Mouse (Mus musculus): ENCODE measurements around the gene Atp13a4.
A peak's percentile ranks its signal among the peaks of the same experiment; 100 is the strongest.

The Atp13a4 gene

GRCm38 (mm10) chr16:29544829-29545228 lies at the start of gene Atp13a4:
Gene Atp13a4 (minus strand): TSS chr16:29544864.
- DNase-seq, result no peak

- no peak for DNase-seq
These were observed 47.5 kb upstream of the Atp13a4 start for GRCm38 (mm10) chr16:29592171-29592570.

GRCm38 (mm10) chr16:29579787-29580176 lies 35.1 kb upstream of the Atp13a4 start:
- DNase-seq, result peak; percentile 16

GRCm38 (mm10) chr16:29579167-29579786 lies 34.6 kb upstream of the Atp13a4 start, which contains the start of gene Opa1:
Gene Opa1 (plus strand): TSS chr16:29579334.
- peak; percentile 98 for DNase-seq

- no peak for DNase-seq
These were observed 31.0 kb upstream of the Atp13a4 start for GRCm38 (mm10) chr16:29575620-29576019.

GRCm38 (mm10) chr16:29574013-29574412 lies 29.3 kb upstream of the Atp13a4 start:
- DNase-seq, result no peak

- peak; percentile 19 for DNase-seq
These were observed 16.2 kb upstream of the Atp13a4 start for GRCm38 (mm10) chr16:29560869-29561268.

- DNase-seq, result no peak
These were observed 15.8 kb upstream of the Atp13a4 start for GRCm38 (mm10) chr16:29560454-29560853.

GRCm38 (mm10) chr16:29559667-29560066 lies 15.0 kb upstream of the Atp13a4 start:
- DNase-seq, result no peak

- DNase-seq, result no peak
These were observed 3.4 kb downstream of the Atp13a4 start for GRCm38 (mm10) chr16:29541261-29541683.

- DNase-seq, result no peak
These were observed 4.8 kb downstream of the Atp13a4 start for GRCm38 (mm10) chr16:29539906-29540305.

GRCm38 (mm10) chr16:29536411-29537204 lies 8.1 kb downstream of the Atp13a4 start:
- DNase-seq, result no peak

- DNase-seq, result no peak
These were observed 8.8 kb downstream of the Atp13a4 start for GRCm38 (mm10) chr16:29535866-29536265.

GRCm38 (mm10) chr16:29533641-29534040 lies 11.0 kb downstream of the Atp13a4 start:
- no peak for DNase-seq

GRCm38 (mm10) chr16:29527085-29527484 lies 17.6 kb downstream of the Atp13a4 start:
- DNase-seq, result no peak

- DNase-seq, result no peak
These were observed 18.1 kb downstream of the Atp13a4 start for GRCm38 (mm10) chr16:29526585-29526984.

- DNase-seq, result no peak
These were observed 32.2 kb downstream of the Atp13a4 start for GRCm38 (mm10) chr16:29512495-29512894.

GRCm38 (mm10) chr16:29510743-29511142 lies 33.9 kb downstream of the Atp13a4 start:
- DNase-seq, result no peak

GRCm38 (mm10) chr16:29509881-29510280 lies 34.8 kb downstream of the Atp13a4 start:
- no peak for DNase-seq

GRCm38 (mm10) chr16:29504671-29505070 lies 40.0 kb downstream of the Atp13a4 start:
- DNase-seq, result no peak

GRCm38 (mm10) chr16:29504198-29504597 lies 40.5 kb downstream of the Atp13a4 start:
- DNase-seq, result no peak

- DNase-seq, result no peak
These were observed 53.6 kb downstream of the Atp13a4 start for GRCm38 (mm10) chr16:29491031-29491430.

- DNase-seq, result no peak
These were observed 63.2 kb downstream of the Atp13a4 start for GRCm38 (mm10) chr16:29481439-29481838.

- DNase-seq, result no peak
These were observed 64.3 kb downstream of the Atp13a4 start for GRCm38 (mm10) chr16:29480396-29480795.

All from liver (tissue).